Mouse (Mus musculus) cerebellum, adult 2 months (tissue): ENCODE measurements around the gene Grb7.

Source experiments
- CTCF ChIP-seq: fragments of 200-500 bp; IDR thresholded peaks from 2 replicates; pipeline ENCODE4 v1.5.1; 2011; ENCODE audit warnings: low read depth, mild to moderate bottlenecking, control low read depth, low read length, moderate library complexity, borderline replicate concordance; ENCODE audit not compliant: insufficient read depth
- POLR2A ChIP-seq: fragments of 200-500 bp; IDR thresholded peaks from 2 replicates; pipeline ENCODE4 v1.6.1; 2011; ENCODE audit warnings: low read length, control low read depth, borderline replicate concordance; ENCODE audit not compliant: insufficient read depth

DNA sequence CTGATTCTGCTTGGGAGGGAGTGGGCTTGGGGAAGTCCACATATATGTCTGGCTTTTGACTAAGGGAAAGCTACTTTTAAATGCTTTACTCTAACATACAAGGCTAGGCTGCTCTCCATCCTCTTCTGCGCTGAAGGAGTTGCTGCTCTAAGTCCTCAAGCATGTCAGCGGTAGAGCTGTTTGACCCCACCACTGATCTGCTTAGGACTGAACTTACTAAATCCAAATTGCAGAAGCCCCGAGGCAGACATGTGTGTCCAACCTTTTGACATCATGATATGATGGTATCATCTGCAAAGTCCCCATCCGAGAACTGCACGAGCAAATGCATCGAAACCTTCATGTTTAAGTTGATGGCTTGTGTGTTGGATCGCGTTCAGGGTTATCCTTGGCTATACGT is 13.7 kb downstream of the Grb7 start:
- TF ChIP-seq CTCF (no peak), POLR2A (no peak)
